Mouse (Mus musculus): ENCODE measurements around the gene Reep3. TPM values are rescaled to one million over a fixed set of nuclear protein-coding genes. Genes with fewer than 3 reads are reported as not detected.

Gene Reep3
- polyA plus RNA-seq, 1 experiment from 2014 or later: 37.7 TPM

DNA sequence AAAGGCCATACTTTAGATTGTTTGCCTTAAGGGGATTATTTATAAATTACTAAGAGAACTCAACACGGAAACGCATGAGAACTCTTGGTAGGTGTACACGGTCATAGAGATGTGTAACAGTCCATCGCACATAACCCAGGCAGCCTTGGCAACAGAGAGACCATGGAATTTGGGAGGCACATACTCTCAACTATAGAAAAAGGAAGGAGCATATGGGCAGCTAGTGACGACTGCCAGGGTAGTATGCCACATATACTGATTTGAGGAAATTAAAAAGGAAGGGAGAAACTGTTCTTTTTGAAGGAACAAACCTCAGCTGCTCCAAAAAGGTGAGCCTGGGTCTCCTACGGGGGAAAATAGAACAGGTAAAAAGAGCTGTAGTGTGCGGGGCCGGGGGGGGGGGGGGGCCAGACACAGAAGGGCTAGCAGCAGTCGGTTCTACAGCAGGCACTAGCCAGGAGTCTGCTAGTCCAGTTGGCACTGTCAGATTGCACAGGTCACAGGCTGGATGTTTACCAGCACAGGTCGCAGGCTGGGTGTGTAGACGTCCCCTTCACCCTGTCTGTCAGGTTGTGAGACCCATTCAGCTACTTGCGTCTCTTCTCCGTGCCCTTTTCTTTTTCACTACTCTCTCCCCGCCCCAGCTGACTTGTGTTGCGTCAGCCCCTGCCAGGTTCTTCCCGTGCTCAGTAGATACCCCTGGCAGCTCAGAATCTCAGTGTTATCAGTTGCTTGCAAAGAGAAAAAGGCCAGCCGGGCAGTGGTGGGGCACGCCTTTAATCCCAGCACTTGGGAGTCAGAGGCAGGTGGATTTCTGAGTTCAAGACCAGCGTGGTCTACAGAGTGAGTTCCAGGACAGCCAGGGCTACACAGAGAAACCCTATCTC, 8.8 kb upstream of the Reep3 start:
- no peak for ATAC-seq (ENCODE audit: low read depth)
- no peaks in the 10 kb centered on the region for H3K36me3 ChIP-seq (ENCODE audit: control insufficient read depth, insufficient read depth, low read length)
- no peak overlapping the region for H3K9ac ChIP-seq (replicated peaks; ENCODE audit: low read depth, low read length)
- WGBS: 63% methylated on average over 19 of the region's 19 CpGs
- H3K9me3 ChIP-seq (ENCODE audit: control insufficient read depth, low read length): no peaks in the 10 kb centered on the region
- peaks cover 64% of the 10 kb centered on the region for H3K4me1 ChIP-seq (ENCODE audit: control insufficient read depth, insufficient read depth, low read length)
- no peak overlapping the region for H3K27ac ChIP-seq (ENCODE audit: low read depth, low read length)
- no peak overlapping the region for H3K4me3 ChIP-seq (ENCODE audit: low read depth, low read length)
- no peaks in the 10 kb centered on the region for H3K27me3 ChIP-seq (ENCODE audit: control insufficient read depth, insufficient read depth, low read length)
- no peak overlapping the region for H3K4me2 ChIP-seq (ENCODE audit: low read depth, low read length)

DNA sequence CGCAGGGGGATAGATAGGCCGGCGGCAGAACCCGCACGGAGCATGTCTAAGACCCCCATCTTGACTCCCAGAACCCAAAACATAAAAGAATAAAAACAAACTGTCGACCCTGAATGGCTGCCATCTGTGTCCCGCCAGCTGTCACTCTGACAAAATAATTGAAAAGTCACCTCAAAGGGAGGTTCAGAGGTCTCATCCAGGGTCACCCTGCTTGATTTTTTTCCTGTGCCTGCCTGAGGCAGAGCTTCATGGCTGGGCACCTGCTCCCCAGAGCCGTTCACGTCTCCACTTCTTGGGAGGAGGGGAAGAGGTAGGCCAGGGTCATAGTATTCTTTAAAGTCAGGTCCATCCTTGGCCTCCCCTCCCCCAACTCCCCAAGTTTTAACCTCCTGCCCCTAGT, 7.8 kb upstream of the Reep3 start:
- H3K9ac ChIP-seq (replicated peaks; ENCODE audit: low read depth, low read length): no peak overlapping the region
- no peak overlapping the region for H3K4me3 ChIP-seq (ENCODE audit: low read depth, low read length)
- H3K36me3 ChIP-seq (ENCODE audit: control insufficient read depth, insufficient read depth, low read length): no peaks in the 10 kb centered on the region
- H3K4me1 ChIP-seq (ENCODE audit: control insufficient read depth, insufficient read depth, low read length): peaks cover 74% of the 10 kb centered on the region
- no peak for ATAC-seq (ENCODE audit: low read depth)
- H3K27ac ChIP-seq (ENCODE audit: low read depth, low read length): no peak overlapping the region
- no peaks in the 10 kb centered on the region for H3K9me3 ChIP-seq (ENCODE audit: control insufficient read depth, low read length)
- 13% methylated on average over 9 of the region's 9 CpGs for WGBS
- H3K27me3 ChIP-seq (ENCODE audit: control insufficient read depth, insufficient read depth, low read length): no peaks in the 10 kb centered on the region
- H3K4me2 ChIP-seq (ENCODE audit: low read depth, low read length): no peak overlapping the region

DNA sequence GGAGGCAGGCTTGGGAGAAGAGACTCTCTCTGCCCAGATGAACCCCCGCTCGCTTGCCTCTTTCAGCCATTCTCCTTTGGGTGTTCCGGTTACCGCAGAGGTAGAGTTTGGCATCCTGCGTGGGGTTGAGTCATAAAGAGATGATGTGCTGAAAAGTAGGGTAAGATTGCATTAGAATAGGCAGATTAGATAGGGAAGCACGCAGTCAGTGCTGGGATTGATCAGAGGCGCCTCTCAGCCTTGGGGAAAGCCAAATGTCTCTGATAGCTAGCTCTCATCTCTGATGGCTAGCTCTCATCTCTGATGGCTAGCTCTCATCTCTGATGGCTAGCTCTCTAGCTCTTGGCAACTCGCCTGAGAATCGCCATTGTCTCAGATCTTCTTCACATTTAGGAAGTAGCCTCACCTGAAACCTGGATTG, 4.1 kb upstream of the Reep3 start:
- peaks cover 64% of the 10 kb centered on the region for H3K4me1 ChIP-seq (ENCODE audit: control insufficient read depth, insufficient read depth, low read length)
- H3K9me3 ChIP-seq (ENCODE audit: control insufficient read depth, low read length): no peaks in the 10 kb centered on the region
- H3K4me2 ChIP-seq (ENCODE audit: low read depth, low read length): no peak overlapping the region
- no peaks in the 10 kb centered on the region for H3K27me3 ChIP-seq (ENCODE audit: control insufficient read depth, insufficient read depth, low read length)
- ATAC-seq (ENCODE audit: low read depth): no peak
- no peak overlapping the region for H3K27ac ChIP-seq (ENCODE audit: low read depth, low read length)
- H3K9ac ChIP-seq (replicated peaks; ENCODE audit: low read depth, low read length): no peak overlapping the region
- H3K4me3 ChIP-seq (ENCODE audit: low read depth, low read length): no peak overlapping the region
- H3K36me3 ChIP-seq (ENCODE audit: control insufficient read depth, insufficient read depth, low read length): no peaks in the 10 kb centered on the region
- 49% methylated on average over 9 of the region's 9 CpGs for WGBS

DNA sequence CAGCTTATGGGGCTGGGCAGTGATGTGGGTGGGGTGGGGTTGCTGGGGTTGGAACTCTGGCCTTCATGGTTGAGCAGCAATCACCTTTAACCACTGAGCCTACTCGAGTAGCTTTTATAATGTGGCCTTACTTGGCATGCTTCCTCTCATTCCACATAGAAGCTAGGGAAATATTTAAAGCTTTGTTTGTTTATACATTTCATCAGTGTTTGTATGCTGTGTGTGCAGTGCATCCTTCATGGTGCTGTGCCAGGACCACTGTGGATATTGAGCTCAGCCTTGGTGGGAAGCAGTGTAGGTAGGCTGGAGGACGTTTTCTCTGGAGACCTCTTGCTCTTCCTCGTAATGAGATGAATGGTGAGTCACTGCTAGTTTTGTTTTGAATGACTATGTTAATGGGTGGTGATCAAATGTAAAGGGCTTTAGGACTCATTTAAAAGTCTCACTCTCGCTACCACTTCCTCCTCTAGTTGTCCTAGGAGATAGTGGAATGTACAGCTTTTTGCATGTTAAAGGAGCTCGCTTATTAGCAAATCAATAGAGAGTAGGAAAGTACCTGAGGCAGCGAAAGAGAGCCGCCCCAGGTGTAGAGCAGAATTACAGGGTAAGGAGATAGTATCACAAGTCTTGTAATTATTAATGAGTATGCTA, 3.4 kb upstream of the Reep3 start:
- H3K4me3 ChIP-seq (ENCODE audit: low read depth, low read length): no peak overlapping the region
- H3K4me1 ChIP-seq (ENCODE audit: control insufficient read depth, insufficient read depth, low read length): peaks cover 57% of the 10 kb centered on the region
- peak overlapping the region; percentile 19; the same call in 1 of the 2 replicates for H3K4me2 ChIP-seq (ENCODE audit: low read depth, low read length)
- H3K27ac ChIP-seq (ENCODE audit: low read depth, low read length): no peak overlapping the region
- 23% methylated on average over 7 of the region's 7 CpGs for WGBS
- H3K36me3 ChIP-seq (ENCODE audit: control insufficient read depth, insufficient read depth, low read length): no peaks in the 10 kb centered on the region
- no peak for ATAC-seq (ENCODE audit: low read depth)
- no peaks in the 10 kb centered on the region for H3K9me3 ChIP-seq (ENCODE audit: control insufficient read depth, low read length)
- no peaks in the 10 kb centered on the region for H3K27me3 ChIP-seq (ENCODE audit: control insufficient read depth, insufficient read depth, low read length)
- H3K9ac ChIP-seq (replicated peaks; ENCODE audit: low read depth, low read length): no peak overlapping the region

DNA sequence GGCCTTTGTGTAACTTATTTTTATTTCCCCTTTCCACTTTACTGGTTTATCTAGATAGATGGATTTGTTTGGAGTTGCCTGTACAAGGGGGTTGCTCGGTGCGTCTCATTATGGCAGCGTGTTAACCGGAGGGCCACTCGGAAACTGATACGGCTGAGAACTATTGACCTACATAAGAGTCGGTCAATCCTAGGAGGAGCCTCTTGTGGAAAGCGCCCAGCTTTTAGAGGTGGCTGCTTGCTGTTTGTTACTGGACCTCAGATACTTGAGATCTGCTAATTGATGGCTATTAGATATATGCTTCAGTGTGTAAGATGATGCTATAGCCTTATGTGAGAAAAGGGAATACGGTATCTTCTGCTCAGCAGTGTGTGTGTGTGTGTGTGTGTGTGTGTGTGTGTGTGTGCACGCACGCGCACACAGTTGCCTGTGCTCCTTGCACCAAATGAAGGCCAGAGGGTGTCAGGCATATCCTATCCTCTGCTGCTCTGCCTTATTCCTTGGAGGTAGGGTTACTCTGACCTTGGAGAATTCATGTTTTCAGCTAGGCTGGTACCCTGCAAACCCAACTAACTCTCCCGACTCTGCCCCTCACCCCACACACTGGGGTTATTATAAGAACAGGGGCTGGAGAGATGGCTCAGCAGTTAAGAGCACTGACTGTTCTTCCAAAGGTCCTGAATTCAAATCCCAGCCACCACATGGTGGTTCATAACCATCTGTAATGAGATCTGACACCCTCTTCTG, 2.6 kb upstream of the Reep3 start:
- ATAC-seq (ENCODE audit: low read depth): no peak
- Histone ChIP-seq H3K4me3 (ENCODE audit: low read depth, low read length) (peak overlapping the region; percentile 87; the same call in 1 of the 2 replicates), H3K9me3 (ENCODE audit: control insufficient read depth, low read length) (no peaks in the 10 kb centered on the region), H3K36me3 (ENCODE audit: control insufficient read depth, insufficient read depth, low read length) (no peaks in the 10 kb centered on the region), H3K9ac (replicated peaks; ENCODE audit: low read depth, low read length) (no peak overlapping the region; the same call in 1 of the 2 replicates), H3K4me2 (ENCODE audit: low read depth, low read length) (peak overlapping the region; percentile 79), H3K27me3 (ENCODE audit: control insufficient read depth, insufficient read depth, low read length) (no peaks in the 10 kb centered on the region), H3K4me1 (ENCODE audit: control insufficient read depth, insufficient read depth, low read length) (peaks cover 49% of the 10 kb centered on the region), H3K27ac (ENCODE audit: low read depth, low read length) (no peak overlapping the region)
- WGBS: 42% methylated on average over 13 of the region's 13 CpGs

DNA sequence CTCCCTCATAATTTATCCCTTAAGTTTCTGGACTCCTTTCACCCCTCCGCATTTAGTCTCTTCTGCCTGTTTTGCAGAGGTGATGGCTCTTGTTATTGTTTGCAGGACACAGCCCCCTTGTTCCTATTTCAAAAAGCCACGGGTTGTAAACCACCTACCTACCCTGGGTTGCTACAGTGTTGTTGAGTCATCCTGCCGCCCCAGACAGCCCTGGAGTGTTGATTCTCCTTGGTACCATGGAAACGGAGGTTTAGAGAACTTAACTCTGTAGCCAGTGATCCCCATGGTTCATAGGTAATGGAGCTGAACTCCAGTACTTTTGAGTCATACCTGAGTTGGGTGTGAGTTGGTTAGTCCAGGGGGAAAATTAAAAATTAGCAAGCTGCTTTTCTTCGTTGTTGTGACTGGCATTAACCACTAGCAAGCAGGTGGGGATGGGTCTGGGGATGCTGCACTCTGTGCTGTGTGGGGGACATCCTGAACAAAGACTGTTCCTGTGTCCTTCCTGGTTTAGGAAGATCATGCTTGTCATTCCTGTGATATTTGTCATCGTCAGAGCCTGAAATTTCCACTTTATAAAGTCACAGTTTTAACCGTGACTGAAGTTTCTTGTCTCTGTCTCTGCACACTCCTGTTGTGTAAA, 1.8 kb upstream of the Reep3 start:
- H3K9me3 ChIP-seq (ENCODE audit: control insufficient read depth, low read length): no peaks in the 10 kb centered on the region
- no peak for ATAC-seq (ENCODE audit: low read depth)
- peak overlapping the region; percentile 79 for H3K4me2 ChIP-seq (ENCODE audit: low read depth, low read length)
- WGBS: 10% methylated on average over 7 of the region's 7 CpGs
- H3K4me3 ChIP-seq (ENCODE audit: low read depth, low read length): peak overlapping the region; percentile 87
- peaks cover 41% of the 10 kb centered on the region for H3K4me1 ChIP-seq (ENCODE audit: control insufficient read depth, insufficient read depth, low read length)
- peak overlapping the region; percentile 36 for H3K27ac ChIP-seq (ENCODE audit: low read depth, low read length)
- H3K27me3 ChIP-seq (ENCODE audit: control insufficient read depth, insufficient read depth, low read length): no peaks in the 10 kb centered on the region
- peak overlapping the region; percentile 99 for H3K9ac ChIP-seq (replicated peaks; ENCODE audit: low read depth, low read length)
- no peaks in the 10 kb centered on the region for H3K36me3 ChIP-seq (ENCODE audit: control insufficient read depth, insufficient read depth, low read length)

DNA sequence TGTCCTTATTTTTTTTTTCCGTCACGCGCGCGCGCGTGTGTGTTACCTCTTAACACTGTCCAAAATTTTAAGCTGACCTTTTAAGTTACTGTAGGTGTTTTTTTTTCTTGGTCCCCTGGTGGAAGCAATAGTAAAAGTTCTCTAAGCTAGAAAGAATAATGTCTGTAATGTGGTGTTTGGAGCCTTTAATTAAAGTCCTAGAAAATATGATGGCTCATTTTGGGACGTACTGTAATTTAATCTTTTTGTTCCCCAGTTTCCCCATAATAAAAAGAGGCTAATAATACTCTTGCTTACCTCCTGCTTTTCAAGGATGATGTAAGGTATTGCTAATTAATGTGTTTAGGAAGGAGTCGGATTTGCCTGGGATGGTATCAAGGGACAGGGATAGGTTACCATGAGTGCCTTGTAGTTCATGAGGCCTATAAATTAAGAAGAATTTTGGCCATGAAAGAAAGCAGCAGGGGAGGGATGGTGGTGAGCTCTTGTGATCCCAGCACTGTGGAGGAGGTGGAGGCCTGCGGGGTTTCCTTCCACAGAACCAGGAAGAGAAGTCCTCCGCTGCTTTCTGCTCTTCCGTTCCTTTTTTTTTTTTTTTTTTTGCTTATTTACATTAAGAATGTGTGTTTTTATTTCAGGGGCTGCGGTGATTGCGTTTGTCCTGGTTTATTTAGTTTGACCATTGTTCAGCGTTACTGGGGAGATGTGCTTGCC, 849 bp upstream of the Reep3 start:
- H3K36me3 ChIP-seq (ENCODE audit: control insufficient read depth, insufficient read depth, low read length): no peaks in the 10 kb centered on the region
- H3K27ac ChIP-seq (ENCODE audit: low read depth, low read length): peak overlapping the region; percentile 100
- H3K4me3 ChIP-seq (ENCODE audit: low read depth, low read length): peak overlapping the region; percentile 87
- H3K9ac ChIP-seq (replicated peaks; ENCODE audit: low read depth, low read length): peak overlapping the region; percentile 99
- no peaks in the 10 kb centered on the region for H3K27me3 ChIP-seq (ENCODE audit: control insufficient read depth, insufficient read depth, low read length)
- H3K4me2 ChIP-seq (ENCODE audit: low read depth, low read length): peak overlapping the region; percentile 79
- no peaks in the 10 kb centered on the region for H3K9me3 ChIP-seq (ENCODE audit: control insufficient read depth, low read length)
- ATAC-seq (ENCODE audit: low read depth): no peak
- WGBS: 3% methylated on average over 14 of the region's 15 CpGs
- H3K4me1 ChIP-seq (ENCODE audit: control insufficient read depth, insufficient read depth, low read length): peaks cover 36% of the 10 kb centered on the region
